Mouse (Mus musculus): ENCODE results near the gene Dcaf8. TPM values are rescaled to one million over a fixed set of nuclear protein-coding genes. Genes with fewer than 3 reads are reported as not detected.

Gene Dcaf8
- 100 to 1,000 TPM; 108 to 143 TPM for total RNA-seq (2021)
- long read RNA-seq, experiment 1, full-length matches to known transcripts = 147 of 190 reads
- long read RNA-seq, experiment 1, partial matches to known transcripts = 33 of 190 reads
- long read RNA-seq, experiment 1, other reads (novel, unspliced or antisense) = 10 of 190 reads
- long read RNA-seq, experiment 2, transcript Dcaf8-202 (14 exons, 2,754 nt) = minor isoform, 21 of 57 reads
- long read RNA-seq, experiment 2, transcript Dcaf8-206 (14 exons, 2,859 nt) = major isoform, 23 of 57 reads
- long read RNA-seq, experiment 2, partial matches to known transcripts = 4 of 57 reads
- long read RNA-seq, experiment 2, other reads (novel, unspliced or antisense) = 9 of 57 reads

- peak; percentile 99 for DNase-seq
Observed at GRCm38 (mm10) chr1:172147835-172148278, at the start of gene Dcaf8. Gene Dcaf8, plus strand, starts transcription at chr1:172148084.

- DNase-seq = peak; percentile 48 to 61
Observed at GRCm38 (mm10) chr1:172099325-172100033, 48.4 kb upstream of the Dcaf8 start.

- DNase-seq = no peak
Observed at GRCm38 (mm10) chr1:172103619-172104018, 44.3 kb upstream of the Dcaf8 start.

- no peak for DNase-seq
Observed at GRCm38 (mm10) chr1:172105101-172105500, 42.8 kb upstream of the Dcaf8 start.

- no peak for DNase-seq
Observed at GRCm38 (mm10) chr1:172107777-172108477, 40.0 kb upstream of the Dcaf8 start.

- DNase-seq = no peak
Observed at GRCm38 (mm10) chr1:172116948-172117347, 30.9 kb upstream of the Dcaf8 start.

- no peak for DNase-seq
Observed at GRCm38 (mm10) chr1:172119100-172119499, 28.8 kb upstream of the Dcaf8 start.

GRCm38 (mm10) chr1:172119720-172120119 lies 28.2 kb upstream of the Dcaf8 start:
- DNase-seq = peak; percentile 12 to 59

- DNase-seq = no peak
Observed at GRCm38 (mm10) chr1:172122671-172123070, 25.2 kb upstream of the Dcaf8 start.

- DNase-seq = no peak
Observed at GRCm38 (mm10) chr1:172124572-172124971, 23.3 kb upstream of the Dcaf8 start.

GRCm38 (mm10) chr1:172126376-172127347 lies 21.2 kb upstream of the Dcaf8 start, which contains the start of gene Pex19:
Gene Pex19, plus strand, starts transcription at chr1:172126755.
- DNase-seq = peak; percentile 86 to 89

- DNase-seq = peak; percentile 40 to 48
Observed at GRCm38 (mm10) chr1:172127487-172127886, 20.4 kb upstream of the Dcaf8 start.

- no peak for DNase-seq
Observed at GRCm38 (mm10) chr1:172128563-172128962, 19.3 kb upstream of the Dcaf8 start.

- DNase-seq = peak in 1 of 2 experiments; percentile 12
Observed at GRCm38 (mm10) chr1:172129108-172129507, 18.8 kb upstream of the Dcaf8 start.

- DNase-seq = no peak
Observed at GRCm38 (mm10) chr1:172129780-172130179, 18.1 kb upstream of the Dcaf8 start.

GRCm38 (mm10) chr1:172132319-172132718 lies 15.6 kb upstream of the Dcaf8 start:
- peak in 1 of 2 experiments; percentile 14 for DNase-seq

- no peak for DNase-seq
Observed at GRCm38 (mm10) chr1:172133535-172133934, 14.3 kb upstream of the Dcaf8 start.

- DNase-seq = no peak
Observed at GRCm38 (mm10) chr1:172134072-172134471, 13.8 kb upstream of the Dcaf8 start.

GRCm38 (mm10) chr1:172140160-172140559 lies 7.7 kb upstream of the Dcaf8 start:
- no peak for DNase-seq

GRCm38 (mm10) chr1:172140825-172141224 lies 7.1 kb upstream of the Dcaf8 start:
- no peak for DNase-seq

GRCm38 (mm10) chr1:172141529-172141928 lies 6.4 kb upstream of the Dcaf8 start:
- no peak for DNase-seq
